8 mouse cellular contexts compared by ENCODE assay signal in genomic region chr2:13575287-13575801, GRCm38 (mm10). TPM values are rescaled to one million over a fixed set of nuclear protein-coding genes. Genes with fewer than 3 reads are reported as not detected.
DNase-seq lines count a peak whose midpoint lies in the region; ATAC-seq and TF ChIP-seq lines count a peak whose summit lies in the region.

No protein-coding gene starts in this region.

- POLR2A ChIA-PET in Patski (lab: Charles Lee): interaction anchor here (0.8 to 1.6 kb wide), 6 partner anchors 17 to 123 kb away, joined by 3 to 11 read pairs (median 4); partner anchors contain the start of gene Trdmt1

- ATAC-seq in Patski: no peak

- in situ Hi-C loops in Patski (cut with MboI; ENCODE audit: low pct_unique_long_range_greater_than_20kb): loop anchor here (10.0 kb wide), 2 partner anchors 121 to 281 kb away; no protein-coding TSS in a partner anchor

- H3K27me3 ChIP-seq in Patski: no peaks in the 10 kb centered on the region

- DNase-seq in Patski (ENCODE audit: low read depth, low spot score): no peak
- peak; percentile 46 to 54 for DNase-seq in cerebellum, postnatal 36 days
- peak; percentile 77 for DNase-seq in gastrocnemius, postnatal 10 days
- DNase-seq in hindlimb bud, embryonic 11.5 days (ENCODE audit: extremely low spot score, low read depth, low spot score): peak; percentile 47
- peak; percentile 60 to 76 for DNase-seq in left cerebral cortex, adult 18-20 months (ENCODE audit: low spot score in 2 of 2)
- peak; percentile 85 for DNase-seq in lung, postnatal 4 days
- DNase-seq in retina, postnatal 1 day: peak; percentile 82
- DNase-seq in urinary bladder, adult 18-20 months (ENCODE audit: low spot score in 2 of 2): peak; percentile 61 to 69

- TF ChIP-seq CTCF in Patski (IDR thresholded peaks at IDR 0.05): peak; percentile 88

- CTCF ChIA-PET in Patski (lab: Charles Lee): interaction anchor here (1.2 to 6.0 kb wide), 8 partner anchors 12 to 285 kb away, joined by 3 to 34 read pairs (median 4); partner anchors contain the start of gene Trdmt1

RNA-seq across cellular contexts. Expression of gene Vim, which starts 1.6 kb away (rescaled TPM):
- polyA plus RNA-seq in Patski (2021): 2,775 TPM
- 100 to 1,000 TPM; 573 to 685 TPM for total RNA-seq in gastrocnemius, postnatal 10 days (2021)
- total RNA-seq in left cerebral cortex, adult 18-20 months (2021): 10 to 100 TPM; 56.0 to 57.7 TPM

RNA-seq across cellular contexts. Expression of gene Trdmt1, which starts 30.9 kb away (rescaled TPM):
- 8.0 TPM for polyA plus RNA-seq in Patski (2021)
- 1 to 10 TPM; 4.2 to 7.6 TPM for total RNA-seq in gastrocnemius, postnatal 10 days (2021)
- total RNA-seq in left cerebral cortex, adult 18-20 months (2021): 1 to 10 TPM; 4.2 to 5.0 TPM

Comparison
In these comparisons a context has a peak if more than half of its experiments do, and no peak if none do; other contexts are left out.
1. RNA of gene Vim, which starts 1.6 kb away (total RNA-seq): 573 to 685 TPM in gastrocnemius, postnatal 10 days; 56.0 to 57.7 TPM in left cerebral cortex, adult 18-20 months; every median in the first group is over 4 times any median in the second.